Mouse (Mus musculus) brain, embryonic 14.5 days (tissue): ENCODE measurements around the gene Gm42372.

ENCODE experiments used
- CTCF ChIP-seq: fragments of 200-500 bp; IDR thresholded peaks from 2 replicates; pipeline ENCODE4 v1.5.1; 2012; ENCODE audit warnings: inconsistent platforms, mild to moderate bottlenecking, moderate library complexity, borderline replicate concordance; ENCODE audit not compliant: insufficient read depth, insufficient read length; ENCODE audit errors: extremely low read depth
- POLR2A ChIP-seq: fragments of 200-500 bp; IDR thresholded peaks from 2 replicates; pipeline ENCODE4 v1.6.1; 2012; ENCODE audit warnings: mild to moderate bottlenecking, inconsistent platforms, borderline replicate concordance; ENCODE audit not compliant: poor library complexity, insufficient read depth, insufficient read length, severe bottlenecking; ENCODE audit errors: extremely low read depth

- no peak for TF ChIP-seq POLR2A
- TF ChIP-seq CTCF: no peak
Observed at GRCm38 (mm10) chr7:17011909-17012590, 29.2 kb downstream of the Gm42372 start.
